Mouse (Mus musculus): ENCODE results near the gene Alg3. TPM values are rescaled to one million over a fixed set of nuclear protein-coding genes. Genes with fewer than 3 reads are reported as not detected.

Alg3 gene
- 44.1 and 48.9 TPM in 2 replicates for polyA plus RNA-seq (2014; fragmentation: Nextera tagmentation; extraction: Ambion mirVana)

GRCm38 (mm10) chr16:20611357-20612227 is at the start of gene Alg3, which contains the start of the genes Eef1akmt4 and Gm49333:
Gene Alg3, minus strand, starts transcription at chr16:20611735.
Gene Eef1akmt4, plus strand, starts transcription at chr16:20611593.
Gene Gm49333, plus strand, starts transcription at chr16:20611610.
- Histone ChIP-seq H3K4me2 (peak within 1 kb of the TSS; percentile 75), H3K27me3 (ENCODE audit: insufficient read depth, low read length) (no peaks in the 10 kb centered on the region), H3K27ac (ENCODE audit: low read depth) (peak within 1 kb of the TSS; percentile 70), H3K36me3 (ENCODE audit: insufficient read depth) (peaks cover 14% of the 10 kb centered on the region), H3K4me1 (ENCODE audit: insufficient read depth) (peaks cover 3% of the 10 kb centered on the region), H3K9me3 (ENCODE audit: low read depth, low read length) (no peaks in the 10 kb centered on the region), H3K4me3 (ENCODE audit: low read depth, low read length) (peak within 1 kb of the TSS; percentile 82), H3K9ac (peak within 1 kb of the TSS; percentile 81)
- DNase-seq (peak; percentile 96), ATAC-seq (ENCODE audit: insufficient read depth) (peak; percentile 97)
- WGBS = 1% methylated on average over 41 of the region's 41 CpGs
- TF ChIP-seq CTCF (IDR thresholded peaks at IDR 0.05; ENCODE audit: low read depth) = no peak

GRCm38 (mm10) chr16:20657661-20658060 is 46.1 kb upstream of the Alg3 start:
- DNase-seq = no peak
- no peaks in the 10 kb centered on the region for H3K4me1 ChIP-seq (ENCODE audit: insufficient read depth)
- H3K4me2 ChIP-seq = no peak overlapping the region
- no peaks in the 10 kb centered on the region for H3K27me3 ChIP-seq (ENCODE audit: insufficient read depth, low read length)
- H3K4me3 ChIP-seq (ENCODE audit: low read depth, low read length) = no peak overlapping the region
- H3K9me3 ChIP-seq (ENCODE audit: low read depth, low read length) = no peaks in the 10 kb centered on the region
- TF ChIP-seq CTCF (IDR thresholded peaks at IDR 0.05; ENCODE audit: low read depth) = no peak
- no peak overlapping the region for H3K27ac ChIP-seq (ENCODE audit: low read depth)
- H3K9ac ChIP-seq = no peak overlapping the region
- H3K36me3 ChIP-seq (ENCODE audit: insufficient read depth) = peaks cover 89% of the 10 kb centered on the region
- no peak for ATAC-seq (ENCODE audit: insufficient read depth)
- WGBS = 87% methylated on average over 4 of the region's 4 CpGs

- Histone ChIP-seq H3K27me3 (ENCODE audit: insufficient read depth, low read length) (no peaks in the 10 kb centered on the region), H3K4me1 (ENCODE audit: insufficient read depth) (no peaks in the 10 kb centered on the region), H3K27ac (ENCODE audit: low read depth) (no peak overlapping the region), H3K9me3 (ENCODE audit: low read depth, low read length) (no peaks in the 10 kb centered on the region), H3K36me3 (ENCODE audit: insufficient read depth) (peaks cover 46% of the 10 kb centered on the region), H3K4me3 (ENCODE audit: low read depth, low read length) (no peak overlapping the region), H3K4me2 (no peak overlapping the region; the same call in 1 of the 2 replicates), H3K9ac (no peak overlapping the region)
- no peak for ATAC-seq (ENCODE audit: insufficient read depth)
- no peak for DNase-seq
- 38% methylated on average over 2 of the region's 2 CpGs for whole genome bisulfite sequencing
- no peak for TF ChIP-seq CTCF (IDR thresholded peaks at IDR 0.05; ENCODE audit: low read depth)
Observed at GRCm38 (mm10) chr16:20653315-20653714, 41.8 kb upstream of the Alg3 start.

GRCm38 (mm10) chr16:20651947-20652310 is 40.4 kb upstream of the Alg3 start:
- Histone ChIP-seq H3K9me3 (ENCODE audit: low read depth, low read length) (no peaks in the 10 kb centered on the region), H3K4me1 (ENCODE audit: insufficient read depth) (no peaks in the 10 kb centered on the region), H3K9ac (peak overlapping the region; percentile 73), H3K27me3 (ENCODE audit: insufficient read depth, low read length) (no peaks in the 10 kb centered on the region), H3K4me2 (peak overlapping the region; percentile 80), H3K27ac (ENCODE audit: low read depth) (no peak overlapping the region), H3K36me3 (ENCODE audit: insufficient read depth) (peaks cover 32% of the 10 kb centered on the region), H3K4me3 (ENCODE audit: low read depth, low read length) (peak overlapping the region; percentile 75)
- ATAC-seq (ENCODE audit: insufficient read depth) (no peak; the same call in 1 of the 2 replicates), DNase-seq (no peak)
- WGBS = 7% methylated on average over 12 of the region's 12 CpGs
- TF ChIP-seq CTCF (IDR thresholded peaks at IDR 0.05; ENCODE audit: low read depth) = no peak

GRCm38 (mm10) chr16:20651076-20651946 is 39.8 kb upstream of the Alg3 start, which contains the start of gene Psmd2:
Gene Psmd2, plus strand, starts transcription at chr16:20651652.
- Histone ChIP-seq H3K4me1 (ENCODE audit: insufficient read depth) (no peaks in the 10 kb centered on the region), H3K4me2 (peak within 1 kb of the TSS; percentile 80), H3K9ac (peak within 1 kb of the TSS; percentile 73), H3K27ac (ENCODE audit: low read depth) (peak within 1 kb of the TSS; percentile 75), H3K4me3 (ENCODE audit: low read depth, low read length) (peak within 1 kb of the TSS; percentile 75), H3K36me3 (ENCODE audit: insufficient read depth) (peaks cover 26% of the 10 kb centered on the region), H3K27me3 (ENCODE audit: insufficient read depth, low read length) (no peaks in the 10 kb centered on the region), H3K9me3 (ENCODE audit: low read depth, low read length) (no peaks in the 10 kb centered on the region)
- TF ChIP-seq CTCF (IDR thresholded peaks at IDR 0.05; ENCODE audit: low read depth) = peak; percentile 32
- 2% methylated on average over 46 of the region's 46 CpGs for WGBS
- ATAC-seq (ENCODE audit: insufficient read depth) (peak; percentile 97), DNase-seq (peak; percentile 98)

GRCm38 (mm10) chr16:20643911-20644310 is 32.4 kb upstream of the Alg3 start:
- Histone ChIP-seq H3K27me3 (ENCODE audit: insufficient read depth, low read length) (no peaks in the 10 kb centered on the region), H3K36me3 (ENCODE audit: insufficient read depth) (no peaks in the 10 kb centered on the region), H3K9ac (no peak overlapping the region), H3K4me2 (no peak overlapping the region), H3K4me3 (ENCODE audit: low read depth, low read length) (no peak overlapping the region), H3K4me1 (ENCODE audit: insufficient read depth) (no peaks in the 10 kb centered on the region), H3K9me3 (ENCODE audit: low read depth, low read length) (no peaks in the 10 kb centered on the region), H3K27ac (ENCODE audit: low read depth) (no peak overlapping the region)
- 82% methylated on average over 7 of the region's 7 CpGs for WGBS
- no peak for TF ChIP-seq CTCF (IDR thresholded peaks at IDR 0.05; ENCODE audit: low read depth)
- DNase-seq (no peak), ATAC-seq (ENCODE audit: insufficient read depth) (no peak)

Data from lung, embryonic 14.5 days (tissue).